Mouse (Mus musculus) urinary bladder, postnatal 25 days (tissue): Measurements from ENCODE around the gene Krt10.
A peak's percentile ranks its signal among the peaks of the same experiment; 100 is the strongest.

ENCODE experiments used
- DNase-seq: peaks from one replicate; pipeline ENCODE4 v3.0.0; 2022; ENCODE audit warnings: low spot score

The Krt10 gene

DNA sequence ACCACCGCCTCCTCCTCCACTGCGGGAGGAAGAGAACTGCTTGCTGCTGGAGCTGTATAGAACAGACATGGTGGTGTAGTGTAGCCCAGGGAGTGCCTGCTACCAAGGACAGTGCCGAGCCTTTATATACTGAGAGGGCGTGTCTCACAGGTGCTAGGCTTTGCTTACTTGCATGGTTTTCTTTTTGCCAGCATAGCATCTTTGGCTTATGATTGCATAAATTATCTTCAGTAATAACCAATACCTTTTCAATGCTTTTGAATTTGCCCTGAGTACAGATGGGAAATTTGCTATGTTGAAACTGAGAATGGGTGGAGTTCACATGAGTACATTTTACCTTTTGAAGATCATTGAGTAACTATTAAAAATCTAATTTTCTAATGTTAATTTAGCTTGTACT, at the start of gene Krt10:
TSS of gene Krt10 (minus strand) at position 101 of the 400 bp plus-strand sequence.
- no peak for DNase-seq

DNA sequence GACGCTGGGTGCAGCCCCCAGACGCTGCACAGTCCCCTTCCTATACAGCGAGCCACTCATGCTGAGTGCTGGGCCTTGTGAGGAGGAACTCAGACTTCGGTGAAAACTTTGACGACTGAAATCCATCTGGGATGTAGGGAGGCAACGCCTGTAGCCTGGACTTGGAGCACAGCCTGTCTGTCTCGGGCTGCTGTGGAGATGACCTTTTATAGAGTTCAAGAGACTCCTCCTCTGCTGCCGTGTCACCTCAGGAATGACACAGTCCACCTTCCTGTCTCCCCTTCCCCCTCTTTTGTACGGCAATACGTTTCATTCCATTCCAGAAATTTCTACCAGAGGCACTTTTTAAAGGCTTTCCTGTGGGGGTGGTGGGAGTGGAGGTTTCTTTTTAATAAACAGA, 48.8 kb upstream of the Krt10 start, which contains the start of gene Krt20:
TSS of gene Krt20 (minus strand) at position 179 of the 400 bp plus-strand sequence.
- no peak for DNase-seq

DNA sequence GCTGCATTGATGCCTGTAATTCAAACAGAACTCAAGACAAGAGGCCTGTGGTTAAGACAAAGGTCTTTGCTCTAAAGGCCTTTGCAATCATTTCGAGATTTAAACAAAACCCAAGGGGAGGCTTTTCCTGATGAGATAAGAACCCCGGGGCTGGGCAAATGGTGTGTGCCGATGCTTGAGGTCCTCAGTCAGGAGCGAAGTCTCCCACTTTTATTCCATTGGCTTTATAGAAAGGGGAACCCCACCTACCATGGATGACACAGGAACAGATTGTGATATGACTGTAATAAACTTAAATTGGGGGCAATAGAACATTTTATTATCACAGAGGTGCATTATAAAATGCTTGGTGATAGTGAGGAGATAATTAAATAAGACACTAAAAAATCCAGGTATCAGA, 47.5 kb upstream of the Krt10 start:
- no peak for DNase-seq

DNA sequence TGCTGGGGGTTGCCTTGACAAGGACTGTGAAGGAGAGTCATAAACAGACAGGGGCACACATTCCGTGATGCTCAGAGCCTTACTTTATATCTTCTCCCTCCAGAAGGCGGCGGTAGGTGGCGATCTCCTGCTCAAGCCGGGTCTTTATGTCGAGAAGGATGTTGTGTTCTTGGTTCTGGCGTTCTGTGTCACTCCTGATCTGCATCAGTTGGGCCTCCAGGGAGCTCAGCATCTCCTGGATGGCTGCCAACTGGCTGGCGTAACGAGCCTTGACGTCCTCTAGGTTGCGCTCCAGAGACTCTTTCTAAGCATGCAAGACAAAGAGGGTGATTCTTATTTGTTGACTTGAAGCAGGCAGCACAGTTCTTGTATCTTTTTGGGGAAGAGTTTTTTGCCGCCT, 41.5 kb upstream of the Krt10 start:
- DNase-seq, result no peak

DNA sequence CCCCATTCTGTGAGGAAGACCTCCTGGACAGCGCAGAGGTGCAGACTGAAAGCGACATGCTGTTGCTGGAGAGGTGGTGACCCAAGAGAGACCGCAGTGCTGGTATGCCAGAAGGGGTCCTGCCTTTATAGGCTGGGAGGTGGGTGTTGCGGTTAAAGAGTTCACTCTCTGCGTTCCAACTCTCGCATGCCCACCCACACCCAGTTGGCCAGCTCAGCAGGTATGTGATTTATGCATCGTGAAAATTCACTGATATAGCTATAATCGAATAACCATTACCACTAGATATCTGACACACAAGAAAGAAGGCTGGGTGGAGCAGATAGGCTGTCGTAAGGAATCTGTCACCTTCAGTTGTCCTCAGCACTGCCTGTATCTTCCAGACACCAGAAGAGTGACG, 33.0 kb upstream of the Krt10 start, which contains the start of gene Krt12:
TSS of gene Krt12 (minus strand) at position 101 of the 400 bp plus-strand sequence.
- no peak for DNase-seq

DNA sequence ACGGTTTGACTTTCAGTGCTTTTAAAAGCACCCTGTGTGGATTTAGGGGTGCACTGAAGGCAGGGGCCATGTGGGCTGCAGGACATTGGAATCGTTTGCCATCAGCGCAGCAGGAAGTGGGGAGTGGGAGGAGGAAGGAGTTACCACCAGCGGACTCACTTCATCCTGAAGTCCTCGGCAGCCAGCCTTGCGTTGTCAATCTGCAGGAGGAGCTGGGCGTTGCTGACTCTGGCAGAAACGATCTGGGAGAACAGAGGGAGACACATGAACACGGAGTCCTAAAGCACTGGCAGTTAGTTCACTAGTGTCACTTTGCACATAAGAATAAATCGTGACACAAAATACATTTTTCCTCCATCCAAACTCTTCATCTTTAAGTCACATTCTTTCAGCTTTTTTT, 31.4 kb upstream of the Krt10 start:
- DNase-seq, result no peak

DNA sequence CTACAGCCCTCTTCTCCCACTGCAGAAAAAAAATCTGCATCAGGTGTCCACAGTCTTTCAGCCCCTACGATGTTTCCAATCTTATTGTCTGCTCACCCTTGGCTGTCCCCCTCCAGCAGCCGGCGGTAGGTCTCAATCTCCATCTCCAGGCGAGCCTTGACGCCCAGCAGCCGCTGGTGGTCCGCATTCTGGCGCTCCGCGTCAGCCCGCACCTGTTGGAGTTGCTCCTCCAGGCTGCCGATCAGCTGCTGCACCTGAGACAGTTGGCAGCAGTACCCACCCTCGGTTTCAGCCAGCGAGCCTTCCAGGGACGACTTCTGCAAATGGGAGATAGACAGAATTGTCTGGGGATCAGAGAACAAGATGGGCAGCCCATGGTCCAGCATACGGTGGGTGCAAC, 28.7 kb upstream of the Krt10 start:
- DNase-seq, result no peak

DNA sequence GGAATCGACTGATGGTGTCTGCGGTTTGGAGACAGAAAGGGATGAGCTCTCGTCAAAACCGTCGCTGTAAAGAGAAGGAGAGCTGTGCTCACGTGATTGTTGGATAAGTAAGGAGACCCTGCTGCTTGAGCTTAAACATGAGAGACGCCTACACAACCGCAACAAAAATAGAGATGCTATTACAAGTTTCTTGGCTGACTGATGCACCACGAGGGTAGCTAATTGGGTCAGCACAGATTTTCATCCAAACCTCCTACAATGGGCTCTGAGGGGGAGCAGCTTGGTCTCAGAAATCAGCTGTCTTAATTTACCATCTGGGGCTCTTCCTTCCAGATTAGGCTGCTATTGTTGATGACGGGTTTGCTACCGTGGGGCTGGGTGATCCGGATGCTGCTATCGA, 27.7 kb upstream of the Krt10 start:
- DNase-seq, result no peak

DNA sequence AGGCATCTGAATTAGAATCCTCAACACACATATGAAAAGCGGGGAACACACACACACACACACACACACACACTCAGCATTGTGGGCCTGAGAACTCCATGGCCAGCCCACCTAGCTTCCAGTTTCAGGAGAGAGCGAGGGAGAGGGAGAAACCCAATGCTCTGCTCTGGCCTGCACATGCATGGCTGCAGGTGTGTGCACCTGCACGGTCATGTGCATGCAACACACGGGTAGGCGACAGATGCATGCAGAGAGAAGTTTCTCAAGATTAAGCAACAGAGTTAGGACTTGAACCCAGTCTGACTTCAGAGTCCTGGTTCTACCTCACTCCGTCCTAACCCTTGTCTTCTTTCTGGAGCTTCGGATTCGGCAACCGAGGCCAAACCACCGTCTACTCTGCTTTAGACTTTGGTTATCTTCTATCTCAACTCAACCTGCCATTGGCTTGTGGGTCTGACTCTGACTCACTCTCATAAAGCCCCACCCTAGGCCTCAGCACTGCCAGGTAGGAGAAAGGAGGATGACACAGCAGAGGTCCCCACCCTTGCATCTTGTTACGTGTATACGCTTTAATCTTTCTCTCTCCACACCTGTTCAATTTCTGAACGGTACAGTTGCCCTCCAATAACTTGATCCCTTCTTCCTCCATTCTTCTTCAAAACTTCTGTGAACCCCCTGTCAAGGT, 25.4 kb upstream of the Krt10 start:
- no peak for DNase-seq

DNA sequence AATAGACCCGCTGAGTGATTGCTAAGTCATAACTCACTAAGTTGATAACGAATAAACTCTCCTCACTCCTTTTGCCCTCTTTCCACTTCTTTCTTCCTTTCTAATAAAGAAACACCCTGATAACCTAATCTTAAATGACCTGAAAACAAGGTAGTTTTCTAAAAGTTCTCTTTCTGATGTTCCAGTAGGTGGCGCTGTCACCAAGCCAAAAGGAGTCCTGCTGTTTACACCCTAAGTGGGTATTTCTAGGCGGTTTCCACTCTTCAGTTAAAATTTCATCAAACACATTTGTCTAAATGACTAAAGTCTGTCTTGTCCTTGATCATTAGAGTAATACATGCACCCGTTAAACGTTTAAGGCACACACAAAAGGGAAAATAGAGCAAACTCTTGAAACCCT, 24.1 kb upstream of the Krt10 start:
- DNase-seq, result peak; percentile 56

DNA sequence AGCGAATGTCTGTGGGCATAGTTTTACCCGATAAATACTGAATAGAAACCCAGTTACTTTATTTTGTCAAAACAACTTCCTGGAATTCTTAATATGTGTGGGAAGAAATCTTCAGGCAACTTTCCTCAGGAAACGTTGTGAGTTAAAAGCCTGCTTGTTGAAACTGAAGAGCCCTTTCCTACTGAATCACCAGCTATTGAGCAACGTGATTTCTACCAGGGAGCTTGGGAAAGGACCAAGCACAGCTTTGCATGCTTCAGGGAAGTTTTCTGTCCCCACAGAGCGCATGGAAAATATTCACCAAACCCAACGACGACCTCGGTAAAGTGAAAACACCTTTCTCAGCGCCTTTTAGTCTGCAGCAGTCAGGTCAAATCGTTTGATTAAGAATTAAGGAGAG, 17.0 kb upstream of the Krt10 start:
- DNase-seq, result no peak

DNA sequence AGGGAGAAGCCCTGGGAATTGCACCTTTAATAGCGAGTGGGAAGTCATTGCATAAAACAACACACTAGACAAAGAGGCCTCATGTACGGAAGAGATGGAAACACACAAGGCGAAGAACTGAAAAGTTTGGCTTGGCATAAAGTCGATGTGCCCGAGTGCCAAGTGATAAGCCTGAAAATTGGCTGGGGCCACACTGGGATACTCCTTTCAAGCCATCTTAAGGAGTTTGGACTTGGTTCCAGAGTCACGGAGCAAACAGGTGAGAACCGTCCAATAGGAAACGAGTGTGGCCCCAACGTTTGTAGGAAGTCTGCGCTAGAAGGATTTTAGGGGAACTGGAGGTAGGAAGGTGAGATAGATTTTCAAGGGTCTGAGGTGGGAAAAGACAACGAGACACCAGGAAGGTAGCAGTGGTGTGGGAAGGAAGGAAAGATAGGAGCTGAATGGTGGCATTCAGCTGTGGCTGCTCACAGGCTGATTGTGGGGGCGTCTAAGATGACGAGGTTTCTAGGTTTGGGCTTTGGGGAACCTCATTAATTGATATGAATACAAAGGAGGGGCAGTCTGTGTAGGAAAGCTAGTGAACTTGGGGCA, 10.9 kb upstream of the Krt10 start:
- no peak for DNase-seq

DNA sequence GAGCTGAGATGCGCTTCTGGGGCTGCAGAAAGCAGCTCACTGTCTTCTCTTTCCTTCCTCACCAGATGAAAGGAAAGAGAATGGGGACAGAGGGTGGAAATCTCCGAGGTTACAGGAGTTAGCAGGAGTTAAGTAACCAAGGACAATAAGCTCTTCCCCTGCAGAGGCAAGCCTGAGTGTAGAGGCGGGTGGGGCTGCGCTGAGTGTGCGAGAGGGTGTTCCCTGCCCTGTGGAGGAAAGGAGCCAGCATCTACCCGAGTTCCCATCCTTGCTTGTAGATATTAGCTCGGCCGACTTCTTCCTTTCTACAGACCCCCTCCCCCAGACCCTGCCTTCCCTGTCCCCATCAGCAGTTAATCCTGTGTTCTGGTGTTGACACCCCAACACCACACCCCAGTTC, 9.7 kb upstream of the Krt10 start:
- no peak for DNase-seq

DNA sequence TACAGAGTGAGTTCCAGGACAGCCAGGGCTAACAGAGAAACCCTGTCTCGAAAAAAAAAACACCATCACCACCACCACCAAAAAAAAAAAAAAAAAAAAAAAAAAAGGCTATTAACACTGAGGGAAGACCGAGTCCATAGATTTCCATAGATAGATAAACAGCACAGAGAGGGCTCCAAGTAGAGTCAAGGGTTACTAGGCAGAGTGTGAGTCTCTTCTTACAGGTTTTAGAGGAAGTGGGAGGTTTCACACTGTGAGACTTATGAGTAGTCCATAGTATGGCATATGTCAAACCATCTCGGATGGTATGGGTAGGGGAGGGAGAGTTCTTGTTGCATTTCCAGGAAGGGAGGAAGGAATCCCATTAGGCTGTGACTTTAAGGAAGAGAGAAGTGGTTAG, 8.9 kb upstream of the Krt10 start:
- DNase-seq, result no peak

DNA sequence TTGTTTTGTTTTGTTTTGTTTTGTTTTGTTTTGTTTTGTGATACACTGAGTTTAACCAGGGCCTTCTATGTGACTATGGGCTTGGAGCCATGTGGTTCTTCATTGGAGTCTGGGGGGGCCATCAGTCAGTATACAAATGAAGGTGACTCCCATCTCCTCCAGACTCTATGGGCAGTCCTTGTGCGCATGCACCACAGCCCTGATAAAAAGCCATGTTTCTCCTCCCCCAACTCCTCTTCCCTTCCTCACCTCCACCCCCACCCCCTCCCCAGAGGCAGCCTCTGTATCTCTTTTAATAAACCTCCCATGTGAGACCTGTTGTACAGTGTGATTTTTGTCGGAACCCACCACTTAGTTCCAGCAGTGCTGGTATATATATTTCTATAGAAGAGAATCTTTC, 7.5 kb upstream of the Krt10 start:
- DNase-seq, result no peak

DNA sequence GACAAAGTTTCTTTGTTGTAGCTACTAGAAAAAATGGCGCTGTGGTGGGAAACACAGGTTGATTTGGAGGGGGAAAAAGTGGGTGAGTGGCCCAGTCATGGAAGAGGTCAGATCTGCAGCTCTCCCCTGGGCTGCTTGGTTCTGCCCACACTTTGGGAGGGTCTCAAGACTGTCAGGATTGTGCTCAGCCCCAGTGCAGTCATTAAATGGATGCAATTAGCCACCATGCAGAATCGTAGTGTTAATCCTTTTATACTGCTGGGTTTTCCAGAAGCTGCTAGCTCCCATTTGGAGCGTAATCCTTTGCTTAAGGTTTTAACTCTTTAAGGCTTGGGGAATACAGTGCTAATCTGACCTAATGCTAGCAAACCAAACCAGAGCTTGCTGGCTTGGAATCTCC, 6.9 kb upstream of the Krt10 start:
- no peak for DNase-seq

DNA sequence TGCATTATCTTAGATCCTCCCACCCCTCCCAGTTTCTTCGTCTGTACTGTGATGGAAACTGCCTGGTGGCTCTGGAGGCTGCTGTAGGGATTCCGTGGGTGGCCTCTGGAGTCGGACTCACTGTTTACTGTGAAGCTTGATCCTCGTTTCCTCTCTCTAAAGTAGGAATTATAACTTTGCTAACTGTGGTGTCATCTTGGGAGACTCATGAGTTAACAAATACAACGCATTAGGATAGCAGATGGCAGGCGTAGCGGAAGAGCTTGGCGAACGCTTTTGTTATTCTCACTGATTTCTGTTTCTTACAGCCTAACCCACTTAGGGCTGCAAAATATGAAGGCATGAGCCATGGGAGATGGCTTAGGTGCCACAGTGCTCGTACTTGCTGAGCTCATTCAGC, 3.3 kb upstream of the Krt10 start:
- no peak for DNase-seq

DNA sequence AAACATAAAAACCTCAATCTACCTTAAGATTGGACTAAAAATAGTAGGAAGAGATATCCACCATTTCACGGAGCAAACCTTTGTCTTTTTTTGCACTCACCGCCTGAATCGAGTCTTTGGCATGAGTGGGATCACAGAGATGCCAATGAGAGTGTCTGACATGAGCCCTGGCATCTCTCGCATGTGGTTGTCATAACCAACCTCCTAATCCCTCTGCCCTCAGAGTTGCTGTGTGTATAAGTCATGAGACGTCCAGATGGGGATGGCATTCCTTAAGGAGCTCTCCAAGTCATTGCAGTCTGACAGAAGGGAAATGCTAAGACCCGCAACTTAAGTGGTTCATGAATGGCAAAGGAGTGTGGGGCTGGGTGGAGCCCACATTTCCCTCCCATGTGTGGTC, 2.2 kb upstream of the Krt10 start:
- DNase-seq, result no peak

DNA sequence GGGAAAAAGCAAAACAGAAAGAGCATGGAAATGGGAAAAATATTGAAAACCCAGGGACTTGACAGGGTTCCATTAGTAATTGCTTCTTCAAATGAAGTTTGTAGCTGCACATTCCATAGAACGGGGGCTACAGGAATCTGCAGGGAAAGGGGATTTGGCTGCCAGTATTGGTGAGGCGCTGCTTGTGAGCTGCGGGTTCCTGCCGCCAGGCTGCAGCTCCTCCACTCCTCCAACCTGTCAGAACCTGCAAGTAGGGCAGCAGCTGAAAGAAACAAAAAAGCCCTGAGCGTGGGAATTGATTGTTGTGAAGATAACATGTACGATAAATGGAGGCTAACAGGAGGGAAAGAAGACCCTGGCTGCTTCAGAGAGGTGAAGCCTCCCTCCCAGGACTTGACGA, 1.7 kb upstream of the Krt10 start:
- no peak for DNase-seq

DNA sequence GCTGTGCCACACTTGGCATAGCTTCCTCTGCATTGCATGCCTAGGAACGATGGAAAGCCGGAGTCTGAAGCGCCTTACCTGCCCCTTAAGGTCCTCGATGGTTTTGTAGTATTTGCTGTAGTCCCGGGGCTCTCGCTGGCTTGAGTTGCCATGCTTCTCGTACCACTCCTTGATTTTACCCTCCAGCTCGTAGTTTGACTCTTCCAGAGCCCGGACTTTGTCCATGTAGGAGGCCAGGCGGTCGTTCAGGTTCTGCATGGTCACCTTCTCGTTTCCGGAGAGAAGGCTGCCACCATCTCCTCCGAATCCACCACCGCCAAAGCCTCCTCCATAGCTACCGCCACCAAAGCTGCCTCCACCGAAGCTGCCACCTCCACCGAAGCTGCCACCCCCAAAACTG, 503 bp downstream of the Krt10 start:
- no peak for DNase-seq

DNA sequence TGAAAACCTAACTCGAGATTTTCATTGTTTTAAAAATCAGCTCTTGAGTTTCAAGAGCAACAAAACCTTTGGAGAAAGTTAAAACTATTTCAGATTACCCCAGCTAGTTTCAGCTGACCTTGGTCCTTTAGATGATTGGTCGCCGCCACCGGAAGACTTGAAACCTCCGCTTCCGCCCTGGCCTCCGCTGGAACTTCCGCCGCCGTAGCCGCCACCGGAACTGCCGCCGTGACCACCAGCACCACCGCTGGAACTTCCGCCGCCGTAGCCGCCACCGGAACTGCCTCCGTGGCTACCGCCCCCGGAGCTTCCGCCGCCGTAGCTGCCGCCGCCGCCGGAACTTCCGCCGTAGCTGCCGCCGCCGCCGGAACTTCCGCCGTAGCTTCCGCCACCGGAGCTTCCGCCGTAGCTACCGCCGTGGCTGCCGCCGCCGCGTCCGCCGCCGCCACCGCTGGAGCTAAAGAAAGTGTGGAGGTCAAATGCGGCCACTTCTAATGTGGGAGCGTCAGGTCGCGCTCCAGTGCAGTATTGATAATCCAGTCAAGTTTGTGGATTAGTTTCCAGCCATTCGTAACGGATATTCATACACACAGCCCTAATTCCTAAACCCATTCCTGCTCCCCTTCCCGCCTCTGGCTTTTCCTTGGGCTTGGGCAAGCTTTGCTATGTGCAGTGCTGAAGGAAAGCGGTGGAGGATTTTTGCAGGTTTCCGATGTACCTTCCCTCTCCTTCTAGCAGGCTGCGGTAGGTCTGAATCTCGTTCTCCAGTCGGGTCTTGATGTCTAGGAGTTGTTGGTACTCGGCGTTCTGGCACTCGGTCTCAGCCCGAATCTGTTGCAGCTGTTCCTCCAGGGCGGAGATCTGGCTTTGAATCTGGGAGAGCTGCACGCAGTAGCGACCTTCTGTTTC, 3.1 kb downstream of the Krt10 start:
- DNase-seq, result peak; percentile 81

DNA sequence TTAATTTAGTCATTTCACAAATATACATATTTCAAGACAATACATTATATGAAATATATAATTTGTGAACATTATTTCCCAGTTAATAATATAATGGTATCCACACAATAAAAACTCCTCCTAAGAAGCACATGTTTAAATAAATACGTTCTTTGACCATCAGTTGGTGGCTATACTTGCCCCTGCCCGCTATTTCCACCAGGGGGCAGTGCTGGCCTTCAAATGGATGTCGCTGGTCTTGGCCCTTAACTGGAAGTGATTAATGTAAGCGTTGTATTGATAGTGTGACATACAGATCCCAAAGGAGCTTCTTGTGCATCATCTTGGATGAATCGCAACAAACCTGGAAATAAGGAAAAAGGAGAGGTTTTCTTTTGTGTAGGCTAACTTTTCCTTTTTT, 9.6 kb downstream of the Krt10 start:
- peak; percentile 82 for DNase-seq

DNA sequence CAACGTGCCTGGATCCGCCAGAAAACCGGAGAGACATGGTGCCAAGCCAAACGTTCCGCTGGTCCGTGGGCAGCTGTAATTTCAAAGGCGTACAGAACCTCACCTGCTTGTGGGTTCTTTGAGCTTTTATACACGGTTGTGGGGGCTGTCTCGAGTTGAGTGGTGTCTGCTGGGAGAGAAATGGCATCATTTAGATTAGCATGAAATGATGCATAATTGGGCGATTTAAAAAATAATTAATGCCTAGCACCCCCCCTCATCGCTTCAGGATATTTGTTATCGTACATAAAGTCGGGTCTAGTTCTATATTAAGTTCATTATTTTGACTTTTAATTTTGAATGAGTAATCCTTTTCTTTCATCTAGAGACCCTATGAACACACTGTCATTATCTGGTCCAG, 14.4 kb downstream of the Krt10 start, which contains the start of gene Krt28:
TSS of gene Krt28 (minus strand) at position 101 of the 400 bp plus-strand sequence.
- no peak for DNase-seq
